Mouse (Mus musculus) cerebellum, postnatal 4 days (tissue): ENCODE measurements around the gene Sirt1.
"Not testable (repeated sequence)": the region's sequence is repeated elsewhere in the genome, so short reads cannot be mapped to it uniquely, and the experiment has no call there.

ENCODE experiments used
- DNase-seq, 2 experiments: peaks; one replicate each; pipeline ENCODE4 v3.0.0; 2022; ENCODE audit warnings: low spot score in 2 of 2, mixed read lengths in 1 of 2

Sirt1 gene

GRCm38 (mm10) chr10:63388948-63389347, 7.4 kb upstream of the Sirt1 start:
- DNase-seq: no peak

- no peak for DNase-seq
Measured at GRCm38 (mm10) chr10:63386991-63387390, 5.5 kb upstream of the Sirt1 start.

- peak; percentile 61 to 84 for DNase-seq
Measured at GRCm38 (mm10) chr10:63386444-63386843, 4.9 kb upstream of the Sirt1 start.

- not testable (repeated sequence) for DNase-seq
Measured at GRCm38 (mm10) chr10:63385897-63386296, 4.4 kb upstream of the Sirt1 start.

- DNase-seq: peak; percentile 32 to 76
Measured at GRCm38 (mm10) chr10:63382372-63383279, 1.1 kb upstream of the Sirt1 start, which contains the start of gene Dnajc12. Gene Dnajc12 (plus strand): TSS chr10:63382443.

- DNase-seq: no peak
Measured at GRCm38 (mm10) chr10:63378948-63379680, 2.4 kb downstream of the Sirt1 start.

DNA sequence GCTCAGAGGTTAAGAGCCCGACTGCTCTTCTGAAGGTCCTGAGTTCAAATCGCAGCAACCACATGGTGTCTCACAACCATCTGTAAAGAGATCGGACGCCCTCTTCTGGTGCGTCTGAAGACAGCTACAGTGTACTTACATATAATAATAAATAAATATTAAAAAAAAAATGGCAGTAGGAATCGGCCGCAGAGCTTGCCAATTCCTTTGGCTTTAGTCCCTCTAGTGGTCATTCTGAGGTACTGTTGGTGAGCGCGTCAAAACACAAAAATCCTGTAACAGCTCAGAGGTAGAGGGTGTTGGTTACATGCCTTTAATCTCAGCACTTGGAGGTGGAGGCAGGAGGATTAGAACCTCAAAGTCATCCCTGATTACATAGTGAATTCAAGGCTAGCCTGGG, 4.0 kb downstream of the Sirt1 start:
- DNase-seq: peak; percentile 33 to 53

- DNase-seq: no peak
Measured at GRCm38 (mm10) chr10:63376303-63376702, 5.2 kb downstream of the Sirt1 start.

- no peak for DNase-seq
Measured at GRCm38 (mm10) chr10:63368041-63368440, 13.5 kb downstream of the Sirt1 start.

DNA sequence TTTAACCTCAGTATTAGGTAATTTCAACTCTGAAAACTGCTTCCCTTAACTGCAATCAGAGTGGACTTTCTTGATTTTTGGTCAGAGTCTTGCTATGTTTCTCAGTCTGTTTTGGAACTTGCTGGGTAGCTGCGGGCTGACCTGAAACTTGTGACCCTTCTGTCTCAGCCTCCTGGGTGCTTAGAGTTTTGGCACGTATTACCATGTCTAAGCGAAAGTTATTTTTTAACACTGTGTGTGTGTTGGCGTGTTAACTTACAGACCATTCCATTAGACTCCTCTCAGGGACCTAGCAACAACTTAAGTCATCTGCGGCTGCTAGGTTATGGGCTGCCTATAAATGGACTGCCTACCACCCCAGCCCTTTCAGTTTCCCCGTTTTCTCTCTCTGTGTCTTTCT, 14.1 kb downstream of the Sirt1 start:
- no peak for DNase-seq

GRCm38 (mm10) chr10:63365918-63366455, 15.5 kb downstream of the Sirt1 start:
- DNase-seq: no peak

DNA sequence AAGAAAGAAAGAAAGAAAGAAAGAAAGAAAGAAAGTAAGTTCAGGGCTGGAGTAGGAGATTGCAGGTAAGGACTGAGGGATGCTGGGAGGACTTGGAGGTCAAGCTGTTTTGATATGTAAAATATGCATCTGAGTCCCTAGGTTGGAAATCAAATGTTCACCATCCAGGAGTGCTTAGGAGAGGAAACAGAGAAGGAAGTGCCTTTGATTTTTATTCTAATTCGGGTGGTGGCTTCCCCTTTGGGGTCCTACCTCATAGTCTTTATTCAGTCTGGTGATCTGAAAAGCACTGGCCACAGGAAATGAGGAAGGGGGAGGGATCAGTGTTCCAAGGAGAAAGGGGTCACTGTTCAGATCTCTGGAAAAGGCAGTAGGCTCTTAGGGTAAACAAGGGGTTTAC, 21.0 kb downstream of the Sirt1 start:
- no peak for DNase-seq

- no peak for DNase-seq
Measured at GRCm38 (mm10) chr10:63352111-63352510, 29.4 kb downstream of the Sirt1 start.

DNA sequence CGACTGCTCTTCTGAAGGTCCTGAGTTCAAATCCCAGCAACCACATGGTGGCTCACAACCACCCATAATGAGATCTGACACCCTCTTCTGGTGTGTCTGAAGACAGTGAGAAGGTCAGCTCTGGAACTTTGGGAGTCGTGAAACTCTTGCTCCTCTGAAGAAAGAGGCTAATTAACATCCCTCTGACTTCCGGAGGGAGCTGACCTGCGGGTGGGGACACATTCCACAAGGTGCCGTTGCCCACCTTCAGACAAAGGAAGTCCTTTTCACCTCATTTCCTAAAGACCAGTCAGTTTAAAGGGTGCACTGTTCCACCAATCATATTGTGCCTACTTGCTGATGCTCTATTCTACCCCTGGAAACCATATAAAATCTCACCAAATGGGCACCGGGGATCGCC, 30.4 kb downstream of the Sirt1 start:
- DNase-seq: not testable (repeated sequence)

- DNase-seq: no peak
Measured at GRCm38 (mm10) chr10:63350666-63351065, 30.8 kb downstream of the Sirt1 start.

- DNase-seq: no peak
Measured at GRCm38 (mm10) chr10:63348291-63348690, 33.2 kb downstream of the Sirt1 start.

- DNase-seq: no peak
Measured at GRCm38 (mm10) chr10:63344751-63345150, 36.8 kb downstream of the Sirt1 start.

GRCm38 (mm10) chr10:63341351-63341750, 40.2 kb downstream of the Sirt1 start:
- DNase-seq: no peak

- DNase-seq: peak; percentile 76 to 89
Measured at GRCm38 (mm10) chr10:63338914-63339643, 42.4 kb downstream of the Sirt1 start.

DNA sequence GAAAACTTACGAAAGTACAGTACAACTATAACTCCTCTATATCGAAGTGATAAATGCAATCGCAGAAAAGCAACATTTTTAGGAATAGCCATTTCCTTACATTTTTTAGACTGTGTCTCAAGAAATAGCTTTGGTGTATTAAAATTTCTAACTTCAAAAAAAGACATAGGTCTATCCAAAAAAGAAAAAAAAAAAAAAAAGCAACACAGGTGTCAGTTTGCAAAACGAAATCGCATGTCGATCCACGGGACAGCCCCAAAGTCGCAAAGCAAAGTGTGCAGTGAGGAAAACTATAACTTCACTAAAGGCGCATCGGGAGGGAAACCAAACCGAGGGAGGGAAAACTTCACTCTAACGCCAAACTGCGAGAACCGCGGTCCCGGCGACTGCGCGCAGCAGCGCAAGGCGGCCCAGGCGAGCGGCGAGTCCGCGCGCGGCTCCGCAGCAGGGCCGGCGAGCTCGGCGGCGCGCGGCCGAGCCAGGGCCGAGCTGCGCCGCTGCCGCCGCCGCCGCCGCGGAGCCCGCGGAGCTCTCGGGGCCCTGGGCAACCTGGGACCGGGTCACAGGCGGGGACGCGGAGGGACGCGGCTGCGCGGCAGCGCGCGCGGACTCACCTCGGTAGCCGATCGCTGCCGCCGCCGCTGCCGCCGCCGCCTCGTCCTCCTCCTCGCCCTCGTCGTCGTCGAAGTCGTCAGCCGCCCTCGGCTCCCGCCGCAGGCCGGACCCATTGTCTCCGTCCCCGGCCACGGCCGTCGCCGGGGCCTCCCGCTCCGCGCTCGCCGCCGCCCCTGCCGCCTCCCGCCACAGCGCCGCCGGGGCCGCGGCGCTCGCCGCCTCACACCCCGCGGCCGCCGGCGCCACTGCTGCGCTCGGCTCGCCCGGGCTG, 43.3 kb downstream of the Sirt1 start:
- peak; percentile 27 to 51 for DNase-seq

GRCm38 (mm10) chr10:63337326-63337725, 44.2 kb downstream of the Sirt1 start:
- DNase-seq: no peak
